Mouse (Mus musculus): ENCODE results near the gene Endou. TPM values are rescaled to one million over a fixed set of nuclear protein-coding genes. Genes with fewer than 3 reads are reported as not detected.
A peak's percentile ranks its signal among the peaks of the same experiment; 100 is the strongest.

The Endou gene
- polyA plus RNA-seq, 1 experiment: 4.0 TPM

GRCm38 (mm10) chr15:97725198-97725785 lies 5.8 kb downstream of the Endou start:
- Histone ChIP-seq H3K4me3 (ENCODE audit: insufficient read depth, low read length) (no peak overlapping the region), H3K4me1 (ENCODE audit: control insufficient read depth, insufficient read depth, low read length) (no peaks in the 10 kb centered on the region), H3K27ac (ENCODE audit: insufficient read depth, low read length) (no peak overlapping the region)
- no peak for TF ChIP-seq CTCF (IDR thresholded peaks at IDR 0.05; ENCODE audit: extremely low read depth, insufficient read depth, low read length)

DNA sequence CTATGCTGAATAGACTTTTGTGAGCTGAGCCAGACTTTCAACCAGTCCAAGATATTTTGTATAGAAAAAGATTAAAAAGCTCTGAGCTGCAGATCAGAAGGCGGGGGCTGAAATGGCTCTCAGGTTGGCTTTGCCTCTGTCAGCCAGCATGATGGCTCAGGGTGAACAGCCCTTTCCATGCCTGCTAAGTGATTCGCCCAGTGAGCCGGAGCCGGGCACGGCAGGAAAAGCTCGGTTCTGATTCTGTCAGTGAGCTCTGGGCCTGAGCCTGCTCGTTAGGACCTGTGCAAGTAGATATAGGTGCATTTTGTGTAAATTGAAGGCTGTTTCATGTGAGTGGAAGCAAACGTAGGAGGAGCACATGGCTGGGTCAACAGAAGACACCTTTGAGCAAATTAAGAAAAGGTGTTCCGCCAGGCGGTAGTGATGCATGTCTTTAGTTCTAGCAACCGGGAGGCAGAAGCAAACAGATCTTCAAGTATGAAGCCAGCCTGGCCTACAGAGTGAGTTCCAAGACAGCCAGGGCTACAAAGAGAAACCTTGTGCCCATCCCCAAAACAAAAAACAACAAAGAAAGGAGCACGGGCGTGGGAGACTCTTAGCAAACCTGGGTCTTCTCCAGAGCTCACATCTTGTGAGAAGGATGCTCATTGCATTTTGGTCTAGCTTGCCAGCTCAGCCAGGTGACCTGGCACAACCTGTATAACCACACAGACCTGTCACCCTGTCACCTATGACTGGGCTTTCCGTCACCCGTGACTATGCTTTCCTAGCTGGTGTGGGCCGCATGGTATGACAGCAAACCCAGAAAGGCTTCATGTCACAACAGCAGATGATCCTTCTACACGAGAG lies 6.6 kb downstream of the Endou start:
- Histone ChIP-seq H3K4me3 (ENCODE audit: insufficient read depth, low read length) (no peak overlapping the region), H3K4me1 (ENCODE audit: control insufficient read depth, insufficient read depth, low read length) (no peaks in the 10 kb centered on the region), H3K27ac (ENCODE audit: insufficient read depth, low read length) (no peak overlapping the region; the same call in 1 of the 2 replicates)
- TF ChIP-seq CTCF (IDR thresholded peaks at IDR 0.05; ENCODE audit: extremely low read depth, insufficient read depth, low read length) (no peak), POLR2A (IDR thresholded peaks at IDR 0.05; ENCODE audit: extremely low read depth, insufficient read depth, low read length) (no peak)

- Histone ChIP-seq H3K4me1 (ENCODE audit: control insufficient read depth, insufficient read depth, low read length) (no peaks in the 10 kb centered on the region), H3K27ac (ENCODE audit: insufficient read depth, low read length) (no peak overlapping the region), H3K4me3 (ENCODE audit: insufficient read depth, low read length) (no peak overlapping the region)
- TF ChIP-seq POLR2A (IDR thresholded peaks at IDR 0.05; ENCODE audit: extremely low read depth, insufficient read depth, low read length) (no peak), CTCF (IDR thresholded peaks at IDR 0.05; ENCODE audit: extremely low read depth, insufficient read depth, low read length) (no peak)
These were observed 7.4 kb downstream of the Endou start for GRCm38 (mm10) chr15:97723536-97724345.

- no peaks in the 10 kb centered on the region for H3K4me1 ChIP-seq (ENCODE audit: control insufficient read depth, insufficient read depth, low read length)
- TF ChIP-seq POLR2A (IDR thresholded peaks at IDR 0.05; ENCODE audit: extremely low read depth, insufficient read depth, low read length) (no peak), CTCF (IDR thresholded peaks at IDR 0.05; ENCODE audit: extremely low read depth, insufficient read depth, low read length) (no peak)
These were observed 10.0 kb downstream of the Endou start for GRCm38 (mm10) chr15:97721008-97721701.

GRCm38 (mm10) chr15:97720026-97720675 lies 11.0 kb downstream of the Endou start:
- H3K4me1 ChIP-seq (ENCODE audit: control insufficient read depth, insufficient read depth, low read length): no peaks in the 10 kb centered on the region
- 0 out of 2 replicates have a peak overlapping the region, but pooled peaks have one; percentile 27 for H3K27ac ChIP-seq (ENCODE audit: insufficient read depth, low read length)
- TF ChIP-seq CTCF (IDR thresholded peaks at IDR 0.05; ENCODE audit: extremely low read depth, insufficient read depth, low read length) (no peak), POLR2A (IDR thresholded peaks at IDR 0.05; ENCODE audit: extremely low read depth, insufficient read depth, low read length) (no peak)
- no peak overlapping the region for H3K4me3 ChIP-seq (ENCODE audit: insufficient read depth, low read length)

More at GRCm38 (mm10) chr15:97721008-97721701, 10.0 kb downstream of the Endou start:
- no peak overlapping the region for H3K4me3 ChIP-seq (ENCODE audit: insufficient read depth, low read length)
- no peak overlapping the region for H3K27ac ChIP-seq (ENCODE audit: insufficient read depth, low read length)

DNA sequence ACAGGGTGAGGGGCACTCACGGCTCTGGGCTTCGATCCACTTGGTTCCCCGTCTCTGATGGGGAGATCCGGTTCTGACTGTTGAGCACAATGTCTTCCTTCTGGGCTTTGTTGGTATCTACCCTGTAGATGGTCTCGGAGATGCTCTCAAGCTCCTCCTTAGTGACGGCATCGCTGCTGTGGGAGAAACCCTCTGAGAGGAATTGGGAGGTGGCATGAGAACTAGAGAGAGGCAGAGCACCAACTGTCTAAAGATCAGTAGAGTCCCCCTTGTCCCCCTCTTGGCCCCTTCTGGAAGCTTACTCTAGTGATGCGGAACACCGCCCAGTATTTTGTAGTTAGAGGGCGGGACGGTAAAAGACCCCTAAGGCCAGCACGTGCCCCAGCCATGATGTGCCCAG lies 11.6 kb downstream of the Endou start:
- H3K27ac ChIP-seq (ENCODE audit: insufficient read depth, low read length): no peak overlapping the region
- no peaks in the 10 kb centered on the region for H3K4me1 ChIP-seq (ENCODE audit: control insufficient read depth, insufficient read depth, low read length)
- TF ChIP-seq POLR2A (IDR thresholded peaks at IDR 0.05; ENCODE audit: extremely low read depth, insufficient read depth, low read length) (no peak), CTCF (IDR thresholded peaks at IDR 0.05; ENCODE audit: extremely low read depth, insufficient read depth, low read length) (no peak)
- H3K4me3 ChIP-seq (ENCODE audit: insufficient read depth, low read length): no peak overlapping the region

DNA sequence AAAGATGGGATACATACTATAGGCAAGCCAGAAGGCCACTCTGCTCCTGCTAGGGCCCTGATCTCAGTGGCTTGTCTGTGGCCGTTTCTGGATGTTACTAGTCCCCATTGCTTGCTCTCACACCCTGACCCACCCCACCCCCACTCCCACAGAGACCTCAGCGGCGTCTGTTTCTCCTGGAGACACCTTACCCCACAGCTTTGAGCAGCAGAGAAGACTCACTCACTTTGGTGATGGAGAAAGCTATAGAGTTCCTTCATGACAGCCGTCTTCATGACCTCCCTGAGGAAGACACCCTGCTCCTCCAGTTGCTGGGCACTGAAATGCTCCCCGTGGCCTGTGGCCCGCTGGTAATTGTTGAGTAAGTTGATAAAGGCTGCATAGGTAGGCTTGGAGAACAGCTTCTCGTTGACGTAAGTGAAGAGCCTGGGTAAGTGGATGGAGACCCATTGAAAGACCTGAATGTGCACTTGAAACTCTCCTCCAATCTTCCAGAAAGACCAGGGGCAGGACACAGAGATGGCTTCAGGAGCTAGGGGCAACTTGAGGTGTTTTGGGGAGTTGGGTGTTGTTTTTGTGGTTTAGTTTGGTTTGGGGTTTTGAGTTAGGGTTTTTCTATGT lies 12.5 kb downstream of the Endou start:
- no peak overlapping the region for H3K27ac ChIP-seq (ENCODE audit: insufficient read depth, low read length)
- no peaks in the 10 kb centered on the region for H3K4me1 ChIP-seq (ENCODE audit: control insufficient read depth, insufficient read depth, low read length)
- TF ChIP-seq CTCF (IDR thresholded peaks at IDR 0.05; ENCODE audit: extremely low read depth, insufficient read depth, low read length) (no peak), POLR2A (IDR thresholded peaks at IDR 0.05; ENCODE audit: extremely low read depth, insufficient read depth, low read length) (no peak)
- H3K4me3 ChIP-seq (ENCODE audit: insufficient read depth, low read length): no peak overlapping the region

- no peak overlapping the region for H3K27ac ChIP-seq (ENCODE audit: insufficient read depth, low read length)
- H3K4me3 ChIP-seq (ENCODE audit: insufficient read depth, low read length): no peak overlapping the region
- H3K4me1 ChIP-seq (ENCODE audit: control insufficient read depth, insufficient read depth, low read length): no peaks in the 10 kb centered on the region
- TF ChIP-seq CTCF (IDR thresholded peaks at IDR 0.05; ENCODE audit: extremely low read depth, insufficient read depth, low read length): peak; percentile 90
- no peak for TF ChIP-seq POLR2A (IDR thresholded peaks at IDR 0.05; ENCODE audit: extremely low read depth, insufficient read depth, low read length)
These were observed 13.1 kb downstream of the Endou start for GRCm38 (mm10) chr15:97717861-97718534.
